Mouse (Mus musculus) stomach, postnatal 0 days (tissue): Measurements from ENCODE around the gene Tmem108.

Source experiments
- CTCF ChIP-seq: IDR thresholded peaks from 2 replicates; pipeline ENCODE4 v1.5.1; 2016; ENCODE audit warnings: antibody characterized with exemption, low read depth, mild to moderate bottlenecking, moderate library complexity
- EP300 ChIP-seq: optimal IDR thresholded peaks from 2 replicates; pipeline ENCODE3; 2016; ENCODE audit warnings: antibody characterized with exemption

DNA sequence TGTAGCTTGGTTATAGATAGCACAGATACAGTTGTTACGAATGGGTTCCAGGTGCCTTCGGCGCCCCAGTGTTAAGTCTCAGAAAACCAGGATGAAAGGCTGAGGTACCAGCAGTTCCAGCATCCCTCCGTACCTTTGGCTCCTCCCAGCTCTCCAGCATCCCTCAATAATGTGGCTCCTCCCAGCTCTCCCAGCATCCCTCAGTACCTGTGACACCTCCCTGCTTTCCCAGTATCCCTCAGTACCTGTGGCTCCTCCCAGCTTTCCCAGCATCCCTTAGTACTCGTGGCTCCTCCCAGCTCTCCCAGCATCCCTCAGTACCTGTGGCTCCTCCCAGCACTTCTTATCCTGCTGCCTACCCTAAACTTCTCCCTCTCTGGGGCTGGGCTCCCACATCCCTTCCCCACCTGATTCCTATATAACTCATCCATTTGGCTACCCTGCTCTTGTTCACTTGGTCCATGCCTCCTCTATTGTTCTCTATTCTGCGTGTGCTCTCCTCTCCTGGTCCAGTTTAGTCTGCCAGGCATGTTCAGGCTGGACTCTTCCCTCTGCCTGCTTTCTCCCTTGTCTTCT, 225.5 kb downstream of the Tmem108 start:
- no peak for TF ChIP-seq EP300
- TF ChIP-seq CTCF: no peak
